26 mouse cellular contexts compared by ENCODE assay signal in genomic region chr15:36913308-36913707, GRCm38 (mm10).
"Had no signal": no experiment of that assay in that cellular context is flagged by ENCODE, and none has a peak within 500 bp of the region (broad histone marks: within the 10 kb centered on the region; RNA-seq: fewer than 3 reads in every experiment).

No protein-coding gene starts in this region.

- H3K36me3 ChIP-seq: heart, embryonic 13.5 days; heart, embryonic 15.5 days; hindbrain, embryonic 10.5 days; hindbrain, embryonic 12.5 days; intestine, embryonic 15.5 days; liver, embryonic 13.5 days; liver, embryonic 15.5 days had no signal

- H3K4me1 ChIP-seq: hindbrain, embryonic 12.5 days; intestine, embryonic 15.5 days had no signal

- H3K27me3 ChIP-seq: heart, embryonic 13.5 days; heart, embryonic 15.5 days; hindbrain, embryonic 12.5 days; intestine, embryonic 15.5 days; liver, embryonic 13.5 days; liver, embryonic 15.5 days had no signal

- DNase-seq: gastrocnemius, postnatal 14 days; gastrocnemius, postnatal 36 days; heart, adult 11 months; heart, adult 2 months; heart, postnatal 14 days; heart, postnatal 36 days; kidney, adult 11 months; kidney, adult 8-10 months; kidney, postnatal 14 days; layer of hippocampus, adult 9-11 months; layer of hippocampus, postnatal 36 days; left cerebral cortex, postnatal 4 days; liver; liver, embryonic 13.5 days; liver, postnatal 0 days; lung, adult 2 months had no signal

- H3K4me2 ChIP-seq: heart, embryonic 11.5 days; heart, embryonic 13.5 days; heart, embryonic 15.5 days; hindbrain, embryonic 12.5 days; hindbrain, embryonic 14.5 days; intestine, embryonic 15.5 days; liver, embryonic 13.5 days; liver, embryonic 15.5 days had no signal

- H3K9me3 ChIP-seq: heart, embryonic 15.5 days; hindbrain, embryonic 10.5 days; hindbrain, embryonic 12.5 days; intestine, embryonic 15.5 days; liver, embryonic 13.5 days; liver, embryonic 15.5 days had no signal

- H3K9ac ChIP-seq: heart, embryonic 13.5 days; heart, embryonic 15.5 days; hindbrain, embryonic 12.5 days; hindbrain, embryonic 14.5 days; intestine, embryonic 15.5 days; liver, embryonic 13.5 days; liver, embryonic 15.5 days; liver, postnatal 0 days had no signal

- H3K27ac ChIP-seq: heart, adult 2 months; heart, embryonic 13.5 days; heart, embryonic 15.5 days; hindbrain, embryonic 10.5 days; hindbrain, embryonic 12.5 days; hindbrain, embryonic 14.5 days; intestine, embryonic 15.5 days; liver, embryonic 13.5 days; liver, embryonic 15.5 days had no signal

- ATAC-seq: hindbrain, embryonic 16.5 days; inflammation-experienced regulatory T-cells, adult 6 months; intestine, embryonic 15.5 days; liver, postnatal 0 days had no signal

- H3K4me3 ChIP-seq: heart, adult 2 months; heart, embryonic 13.5 days; heart, embryonic 15.5 days; hindbrain, embryonic 10.5 days; hindbrain, embryonic 12.5 days; intestine, embryonic 15.5 days; liver, embryonic 13.5 days; liver, embryonic 15.5 days had no signal
